Mouse (Mus musculus) kidney, postnatal 14 days (tissue): ENCODE measurements around the gene Naa20.
A peak's percentile ranks its signal among the peaks of the same experiment; 100 is the strongest.

Experiments
- DNase-seq: peaks from one replicate; pipeline ENCODE4 v3.0.0; 2022; ENCODE audit warnings: mixed read lengths

The Naa20 gene

GRCm38 (mm10) chr2:145952726-145953125 is 50.8 kb downstream of the Naa20 start:
- DNase-seq: no peak

- no peak for DNase-seq
Measured at GRCm38 (mm10) chr2:145955844-145956243, 53.9 kb downstream of the Naa20 start.

- DNase-seq: no peak
Measured at GRCm38 (mm10) chr2:145956318-145956717, 54.4 kb downstream of the Naa20 start.

GRCm38 (mm10) chr2:145957450-145957849 is 55.6 kb downstream of the Naa20 start:
- peak; percentile 14 for DNase-seq

DNA sequence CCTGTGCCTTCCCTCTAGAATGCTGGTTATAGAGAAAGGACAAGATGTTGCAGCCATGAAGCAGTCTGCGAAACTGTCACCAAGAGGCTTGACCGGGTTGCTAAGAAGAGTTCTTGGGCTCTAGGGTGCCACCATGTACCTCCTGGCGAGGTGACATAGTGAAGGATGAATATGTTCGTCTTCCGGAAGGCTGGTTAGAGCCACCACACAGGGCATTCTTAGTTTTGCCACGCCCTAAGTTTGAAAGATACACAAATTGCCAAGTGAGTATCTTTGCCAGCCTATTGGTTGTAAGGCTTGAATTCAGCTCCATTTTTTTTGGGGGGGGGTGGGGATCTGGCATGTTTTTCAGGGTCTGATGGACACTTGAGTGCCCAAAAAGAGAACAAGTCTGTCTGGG is 56.2 kb downstream of the Naa20 start:
- DNase-seq: no peak

DNA sequence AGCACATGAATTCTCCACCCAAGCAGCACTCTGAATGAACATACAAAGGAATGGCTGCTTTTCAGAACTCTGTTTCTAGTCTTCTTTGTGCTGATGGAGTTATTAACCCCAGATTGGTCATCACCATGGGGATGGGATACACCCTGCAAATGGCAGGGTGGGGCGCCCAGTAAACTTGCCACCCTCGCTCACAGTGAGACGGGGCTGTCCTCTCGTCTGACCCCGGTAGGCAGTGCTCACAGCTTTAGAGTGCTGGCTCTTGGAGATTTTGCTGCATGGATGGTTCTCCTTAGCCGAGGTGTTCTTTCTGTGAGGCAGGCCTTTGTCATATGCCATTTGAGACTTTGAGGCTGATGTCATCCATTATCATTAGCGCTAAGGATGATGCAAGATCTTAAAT is 56.7 kb downstream of the Naa20 start:
- no peak for DNase-seq

GRCm38 (mm10) chr2:145961861-145962260 is 60.0 kb downstream of the Naa20 start:
- DNase-seq: no peak
